Mouse (Mus musculus) CH12.LX (cell line): ENCODE results near the gene Dnase2b.

Experiments
- CTCF ChIP-seq, 2 experiments: IDR thresholded peaks in 1 of 2; conservative IDR thresholded peaks in 1 of 2; 2 replicates each; pipeline ENCODE4 v1.5.1; 2011 to 2012; ENCODE audit warnings: low read depth in 2 of 2, low read length in 2 of 2, improper control_type of control experiment in 1 of 2, inconsistent platforms in 1 of 2, mild to moderate bottlenecking in 1 of 2, moderate library complexity in 1 of 2
- JUND ChIP-seq: conservative IDR thresholded peaks from 2 replicates; pipeline ENCODE4 v1.6.1; 2011; ENCODE audit warnings: low read depth, low read length, improper control_type of control experiment
- KAT2A ChIP-seq: IDR thresholded peaks from 2 replicates; pipeline ENCODE4 v1.6.1; 2012; ENCODE audit warnings: low read length, improper control_type of control experiment, inconsistent platforms; ENCODE audit not compliant: insufficient replicate concordance
- MAFK ChIP-seq: IDR thresholded peaks from 2 replicates; pipeline ENCODE4 v1.6.1; 2011; ENCODE audit warnings: low read length, improper control_type of control experiment; ENCODE audit not compliant: insufficient replicate concordance
- NRF1 ChIP-seq: IDR thresholded peaks from 2 replicates; pipeline ENCODE4 v1.6.1; 2014; ENCODE audit warnings: low read depth, mild to moderate bottlenecking, inconsistent platforms, low read length, improper control_type of control experiment, moderate library complexity
- POLR2A ChIP-seq: IDR thresholded peaks from 2 replicates; pipeline ENCODE4 v1.6.1; 2011; ENCODE audit warnings: low read depth, mild to moderate bottlenecking, improper control_type of control experiment, low read length
- USF1 ChIP-seq: IDR thresholded peaks from 2 replicates; pipeline ENCODE4 v1.6.1; 2014; ENCODE audit warnings: low read depth, mild to moderate bottlenecking, inconsistent platforms, low read length, improper control_type of control experiment

DNA sequence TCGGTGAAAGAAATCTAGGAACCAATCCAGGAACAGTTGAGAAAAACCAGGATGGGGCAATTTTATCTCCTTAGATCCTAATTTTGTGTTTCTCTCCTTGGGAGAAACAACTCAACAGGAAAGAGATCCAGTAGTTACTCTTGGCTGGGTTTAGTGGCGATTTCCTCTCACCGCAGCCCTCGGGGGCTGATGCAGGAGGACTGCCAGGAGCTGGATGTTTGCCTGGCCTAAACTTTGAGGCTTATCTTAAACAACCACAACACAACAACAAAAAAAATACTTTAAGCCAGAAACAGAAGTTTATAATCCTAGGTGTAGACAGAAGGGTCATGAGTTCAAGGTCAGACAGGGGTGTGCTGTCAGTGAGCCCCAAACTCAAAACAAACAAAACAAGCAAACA lies 3.6 kb downstream of the Dnase2b start:
- TF ChIP-seq MAFK, result no peak
- no peak for TF ChIP-seq JUND
- no peak for TF ChIP-seq POLR2A
- no peak for TF ChIP-seq USF1
- TF ChIP-seq KAT2A, result no peak
- no peak for TF ChIP-seq CTCF (conservative IDR thresholded peaks at IDR 0.05 in 1 of 2, IDR thresholded peaks at IDR 0.05 in 1 of 2; ENCODE audit: low read depth in 2 of 2, low read length in 2 of 2)
- TF ChIP-seq NRF1, result no peak
